Mouse (Mus musculus) heart, postnatal 10 days (tissue): Measurements from ENCODE around the gene Agfg2. TPM values are rescaled to one million over a fixed set of nuclear protein-coding genes. Genes with fewer than 3 reads are reported as not detected.

Source experiments
- DNase-seq, 2 experiments: peaks; one replicate each; pipeline ENCODE4 v3.0.0; 2021
- intact Hi-C: fragments of 180-260 bp; cut with DNase I; formaldehyde crosslinking; loops from one replicate; pipeline ENCODE4 v1.15.1; 2025
- total RNA-seq, 2 experiments: library from RNA; stranded (reverse); gene quantifications; 2 replicates each; pipeline ENCODE4 v1.2.3; 2021

Gene Agfg2
- total RNA-seq, 2 experiments from 2014 or later, result 11.8 to 14.0 TPM

GRCm38 (mm10) chr5:137683388-137684293 lies 885 bp downstream of the Agfg2 start:
- intact Hi-C loops, result no loop called here
- DNase-seq, result peak in 1 of 2 experiments; percentile 34

GRCm38 (mm10) chr5:137682526-137682925 lies 2.0 kb downstream of the Agfg2 start:
- DNase-seq, result no peak
- intact Hi-C loops, result no loop called here

- intact Hi-C loops, result no loop called here
- no peak for DNase-seq
These were observed 4.8 kb downstream of the Agfg2 start for GRCm38 (mm10) chr5:137679726-137680125.

- intact Hi-C loops, result no loop called here
- DNase-seq, result no peak
These were observed 5.8 kb downstream of the Agfg2 start for GRCm38 (mm10) chr5:137678736-137679135.

- no peak for DNase-seq
- intact Hi-C loops, result no loop called here
These were observed 6.7 kb downstream of the Agfg2 start for GRCm38 (mm10) chr5:137677859-137678258.

GRCm38 (mm10) chr5:137674786-137675185 lies 9.7 kb downstream of the Agfg2 start:
- DNase-seq, result no peak
- intact Hi-C loops, result loop anchor here (5.0 kb wide), 1 partner anchor 68 kb away; the partner anchor contains the start of gene Nyap1

- DNase-seq, result no peak
- intact Hi-C loops, result loop anchor here (5.0 kb wide), 1 partner anchor 69 kb away; the partner anchor contains the start of gene Nyap1
These were observed 11.5 kb downstream of the Agfg2 start for GRCm38 (mm10) chr5:137673015-137673414.

GRCm38 (mm10) chr5:137672361-137672760 lies 12.2 kb downstream of the Agfg2 start:
- no peak for DNase-seq
- intact Hi-C loops, result loop anchor here (5.0 kb wide), 1 partner anchor 70 kb away; the partner anchor contains the start of gene Nyap1

- intact Hi-C loops, result loop anchor here (5.0 kb wide), 1 partner anchor 71 kb away; the partner anchor contains the start of gene Nyap1
- DNase-seq, result peak; percentile 83 to 86
These were observed 12.9 kb downstream of the Agfg2 start for GRCm38 (mm10) chr5:137671443-137672240.

GRCm38 (mm10) chr5:137670240-137670639 lies 14.3 kb downstream of the Agfg2 start:
- no peak for DNase-seq

GRCm38 (mm10) chr5:137668971-137669370 lies 15.6 kb downstream of the Agfg2 start:
- peak; percentile 66 to 68 for DNase-seq
- intact Hi-C loops, result no loop called here

More at GRCm38 (mm10) chr5:137670240-137670639, 14.3 kb downstream of the Agfg2 start:
- intact Hi-C loops, result loop anchor here (5.0 kb wide), 1 partner anchor 72 kb away; the partner anchor contains the start of gene Nyap1

- DNase-seq, result no peak
- intact Hi-C loops, result no loop called here
These were observed 21.5 kb downstream of the Agfg2 start for GRCm38 (mm10) chr5:137663057-137663456.

GRCm38 (mm10) chr5:137660064-137660688 lies 24.4 kb downstream of the Agfg2 start:
- DNase-seq, result peak; percentile 83 to 87

GRCm38 (mm10) chr5:137656977-137657376 lies 27.5 kb downstream of the Agfg2 start:
- DNase-seq, result peak; percentile 85 to 90
- intact Hi-C loops, result loop anchor here (1.0 kb wide), 2 partner anchors 84 to 100 kb away; partner anchors contain the start of gene Nyap1

More at GRCm38 (mm10) chr5:137660064-137660688, 24.4 kb downstream of the Agfg2 start:
- intact Hi-C loops, result no loop called here

- DNase-seq, result peak in 1 of 2 experiments; percentile 51
These were observed 29.8 kb downstream of the Agfg2 start for GRCm38 (mm10) chr5:137654746-137655145.

GRCm38 (mm10) chr5:137653366-137653765 lies 31.2 kb downstream of the Agfg2 start:
- no peak for DNase-seq
- intact Hi-C loops, result no loop called here

More at GRCm38 (mm10) chr5:137654746-137655145, 29.8 kb downstream of the Agfg2 start:
- intact Hi-C loops, result no loop called here

- DNase-seq, result peak; percentile 77 to 88
- intact Hi-C loops, result loop anchor here (1.0 kb wide), 1 partner anchor 67 kb away; no protein-coding TSS in a partner anchor
These were observed 32.1 kb downstream of the Agfg2 start for GRCm38 (mm10) chr5:137652474-137652873.

GRCm38 (mm10) chr5:137649669-137650571 lies 34.6 kb downstream of the Agfg2 start:
- DNase-seq, result no peak
- intact Hi-C loops, result loop anchor here (10.0 kb wide), 1 partner anchor 265 kb away; no protein-coding TSS in a partner anchor

- intact Hi-C loops, result loop anchor here (10.0 kb wide), 1 partner anchor 264 kb away; no protein-coding TSS in a partner anchor
- no peak for DNase-seq
These were observed 35.3 kb downstream of the Agfg2 start for GRCm38 (mm10) chr5:137649251-137649650.
